Mouse (Mus musculus) embryonic facial prominence, embryonic 11.5 days (tissue): ENCODE measurements around the gene Sv2c. TPM values are rescaled to one million over a fixed set of nuclear protein-coding genes. Genes with fewer than 3 reads are reported as not detected.

ENCODE experiments used
- ATAC-seq: fragments of 200-750 bp; cut with Nextera tagmentation; replicated peaks from 2 replicates; pipeline ENCODE4 v1.8.0; 2017; ENCODE audit warnings: low read depth; ENCODE audit not compliant: insufficient number of reproducible peaks, low FRiP score, low TSS enrichment
- DNase-seq: peaks from one replicate; pipeline ENCODE4 v3.0.0-alpha.2; 2015; ENCODE audit warnings: low spot score
- H3K27ac ChIP-seq: fragments of 300-500 bp; sonication (generic); replicated peaks from 2 replicates; pipeline ENCODE4 v1.5.1; 2014; ENCODE audit warnings: mild to moderate bottlenecking, low read depth, low read length, control low read depth
- H3K27me3 ChIP-seq: fragments of 300-500 bp; sonication (generic); 2 replicates; pipeline ENCODE4 v1.6.1; 2014; ENCODE audit warnings: mild to moderate bottlenecking, low read length, moderate library complexity, mixed read lengths; ENCODE audit not compliant: control insufficient read depth, insufficient read depth
- H3K36me3 ChIP-seq: fragments of 300-500 bp; sonication (generic); replicated peaks from 2 replicates; pipeline ENCODE4 v1.6.1; 2014; ENCODE audit warnings: low read depth, mild to moderate bottlenecking, low read length, moderate library complexity, mixed read lengths; ENCODE audit not compliant: control insufficient read depth, insufficient read depth
- H3K4me1 ChIP-seq: fragments of 300-500 bp; sonication (generic); 2 replicates; pipeline ENCODE4 v1.6.1; 2014; ENCODE audit warnings: low read length, mixed read lengths; ENCODE audit not compliant: control insufficient read depth, insufficient read depth
- H3K4me2 ChIP-seq: fragments of 300-500 bp; sonication (generic); 2 replicates; pipeline ENCODE4 v1.6.1; 2014; ENCODE audit warnings: low read depth, mild to moderate bottlenecking, control low read depth, low read length, moderate library complexity
- H3K4me3 ChIP-seq: fragments of 300-500 bp; sonication (generic); 2 replicates; pipeline ENCODE4 v1.5.1; 2014; ENCODE audit warnings: low read depth, low read length, control low read depth
- H3K9ac ChIP-seq: fragments of 300-500 bp; sonication (generic); replicated peaks from 2 replicates; pipeline ENCODE4 v1.6.1; 2014; ENCODE audit warnings: mild to moderate bottlenecking, control low read depth, low read length
- H3K9me3 ChIP-seq: fragments of 300-500 bp; sonication (generic); replicated peaks from 2 replicates; pipeline ENCODE4 v1.6.1; 2016; ENCODE audit warnings: mild to moderate bottlenecking, low read length, inconsistent platforms, mixed read lengths; ENCODE audit not compliant: control insufficient read depth
- WGBS: fragments of 180-500 bp; shearing (Covaris S2); extraction: QIAGEN DNeasy Blood & Tissue Kit; methylation state at CpG from one replicate; pipeline ENCODE4 v1.1.7; 2014; 5-methylcytosine and 5-hydroxymethylcytosine counted together
- polyA plus RNA-seq: library from polyadenylated mRNA; unstranded; fragments of >200 nt; fragmentation: Nextera tagmentation; extraction: Ambion mirVana; gene quantifications from 2 replicates; pipeline ENCODE4 v1.2.1, GENCODE M21; 2014

Gene Sv2c
- polyA plus RNA-seq, 1 experiment from 2014 or later, result 1.7 TPM

DNA sequence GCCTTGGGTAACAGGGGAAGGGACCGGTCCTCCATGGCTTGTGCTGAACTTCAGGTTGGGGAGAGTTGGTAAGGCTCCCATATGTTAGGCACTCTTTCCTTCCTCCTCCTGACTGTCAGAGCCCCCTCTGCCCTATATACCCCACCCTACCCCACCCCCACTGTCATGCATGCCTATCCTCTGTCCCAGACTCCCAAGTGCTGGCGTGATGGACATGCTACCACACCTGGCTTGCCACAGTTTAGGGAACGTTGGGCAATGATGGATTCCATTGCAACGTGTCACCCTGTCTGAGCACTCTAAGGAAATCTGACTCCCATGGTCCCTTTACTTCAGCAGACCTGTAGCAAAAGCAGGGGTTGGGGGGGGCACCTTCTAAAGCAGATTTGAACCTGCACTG, 183.6 kb downstream of the Sv2c start:
- no peak overlapping the region for H3K4me3 ChIP-seq
- no peaks in the 10 kb centered on the region for H3K36me3 ChIP-seq
- H3K9me3 ChIP-seq, result no peaks in the 10 kb centered on the region
- H3K27me3 ChIP-seq, result no peaks in the 10 kb centered on the region
- WGBS, result 90% methylated on average over 4 of the region's 4 CpGs
- no peaks in the 10 kb centered on the region for H3K4me1 ChIP-seq
- no peak overlapping the region for H3K9ac ChIP-seq
- DNase-seq (no peak), ATAC-seq (no peak)
- no peak overlapping the region for H3K27ac ChIP-seq
- H3K4me2 ChIP-seq, result no peak overlapping the region

DNA sequence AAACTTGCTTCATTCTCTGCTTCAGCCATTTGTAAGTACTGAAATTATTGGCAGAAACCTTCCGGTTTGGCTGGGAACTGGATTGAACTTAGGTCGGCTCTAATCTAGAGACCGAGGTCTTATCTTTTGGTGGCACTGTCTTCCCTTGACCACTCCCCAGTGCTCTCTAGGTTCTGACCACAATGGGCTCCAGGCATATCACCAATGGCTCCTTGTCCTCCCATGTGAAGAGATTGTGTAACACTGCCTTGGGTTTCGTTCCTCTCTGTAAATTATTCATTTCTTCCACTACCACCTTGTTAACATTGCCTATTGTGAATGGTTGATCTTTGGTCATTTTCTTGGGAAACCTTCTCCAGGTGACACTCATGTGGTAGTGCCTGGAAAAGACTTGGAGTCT, 184.0 kb downstream of the Sv2c start:
- Histone ChIP-seq H3K27ac (no peak overlapping the region), H3K4me1 (no peaks in the 10 kb centered on the region), H3K4me3 (no peak overlapping the region), H3K27me3 (no peaks in the 10 kb centered on the region), H3K4me2 (no peak overlapping the region), H3K9me3 (no peaks in the 10 kb centered on the region), H3K36me3 (no peaks in the 10 kb centered on the region), H3K9ac (no peak overlapping the region)
- DNase-seq, result no peak
- 88% methylated on average over 4 of the region's 4 CpGs for WGBS
- ATAC-seq, result no peak

DNA sequence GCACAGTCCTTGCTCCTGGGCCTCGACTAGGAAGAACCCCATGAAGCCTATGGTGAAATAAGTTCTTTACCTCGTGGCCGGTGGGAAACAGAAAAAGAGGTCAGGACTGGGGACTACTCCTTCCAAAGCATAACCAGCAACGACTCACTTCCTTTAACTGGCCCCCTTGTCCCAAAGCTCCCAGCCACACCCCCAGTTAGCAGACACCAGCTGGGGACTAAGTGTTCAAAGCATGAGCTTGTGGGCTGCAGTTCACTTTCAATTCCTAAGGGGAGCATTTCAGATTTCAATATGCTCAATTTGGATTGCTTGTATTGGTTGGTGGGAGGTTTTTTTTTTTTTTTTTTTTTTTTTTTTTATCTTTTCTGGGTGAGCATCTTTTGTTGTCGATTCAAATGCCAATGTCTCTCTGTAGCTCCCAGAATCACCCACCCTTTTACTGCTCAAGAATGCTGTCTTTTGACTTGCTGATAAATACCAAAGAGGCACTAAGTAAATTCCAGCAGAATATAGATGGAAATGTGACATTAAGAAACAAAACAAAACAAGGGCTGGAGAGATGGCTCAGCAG, 186.4 kb downstream of the Sv2c start:
- Histone ChIP-seq H3K9me3 (no peaks in the 10 kb centered on the region), H3K4me3 (no peak overlapping the region), H3K4me1 (no peaks in the 10 kb centered on the region), H3K27ac (no peak overlapping the region), H3K27me3 (no peaks in the 10 kb centered on the region), H3K4me2 (no peak overlapping the region), H3K36me3 (no peaks in the 10 kb centered on the region), H3K9ac (no peak overlapping the region)
- WGBS, result 63% methylated on average over 5 of the region's 5 CpGs
- ATAC-seq (no peak), DNase-seq (no peak)

- ATAC-seq (no peak), DNase-seq (no peak)
- Histone ChIP-seq H3K4me2 (no peak overlapping the region), H3K36me3 (no peaks in the 10 kb centered on the region), H3K4me3 (no peak overlapping the region), H3K9me3 (no peaks in the 10 kb centered on the region), H3K27ac (no peak overlapping the region), H3K9ac (no peak overlapping the region), H3K4me1 (no peaks in the 10 kb centered on the region), H3K27me3 (no peaks in the 10 kb centered on the region)
- 87% methylated on average over 6 of the region's 6 CpGs for WGBS
Measured at GRCm38 (mm10) chr13:95944621-95945020, 187.8 kb downstream of the Sv2c start.

- DNase-seq, result no peak
- WGBS, result 86% methylated on average over 3 of the region's 3 CpGs
- H3K36me3 ChIP-seq, result no peaks in the 10 kb centered on the region
Measured at GRCm38 (mm10) chr13:95943919-95944318, 188.5 kb downstream of the Sv2c start.

DNA sequence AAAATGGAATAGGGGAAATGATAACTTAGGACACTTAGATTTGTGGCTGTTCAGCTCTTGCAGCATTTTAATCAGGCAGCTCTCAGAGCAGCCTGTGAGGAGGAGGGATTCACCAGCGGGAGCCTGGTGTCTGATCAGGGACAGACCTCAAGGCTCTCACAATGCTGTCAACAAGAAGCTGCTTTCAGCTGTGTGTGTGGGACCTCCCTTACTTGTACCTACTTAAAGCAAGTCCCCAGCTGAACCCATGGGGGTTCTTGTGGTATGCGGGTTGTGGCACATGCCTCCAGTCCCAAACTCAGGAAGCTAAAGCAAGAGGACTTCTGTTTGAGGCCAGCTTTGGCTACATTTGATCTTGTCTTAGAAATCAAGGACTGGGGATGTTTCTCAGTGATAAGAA, 189.8 kb downstream of the Sv2c start:
- no peaks in the 10 kb centered on the region for H3K4me1 ChIP-seq
- no peaks in the 10 kb centered on the region for H3K9me3 ChIP-seq
- no peak for DNase-seq
- WGBS, result 60% methylated on average over 2 of the region's 2 CpGs
- no peak overlapping the region for H3K27ac ChIP-seq
- ATAC-seq, result no peak
- no peaks in the 10 kb centered on the region for H3K27me3 ChIP-seq
- H3K4me3 ChIP-seq, result no peak overlapping the region
- no peaks in the 10 kb centered on the region for H3K36me3 ChIP-seq
- H3K9ac ChIP-seq, result no peak overlapping the region
- H3K4me2 ChIP-seq, result no peak overlapping the region

More at GRCm38 (mm10) chr13:95943919-95944318, 188.5 kb downstream of the Sv2c start:
- Histone ChIP-seq H3K4me3 (no peak overlapping the region), H3K4me1 (no peaks in the 10 kb centered on the region), H3K9ac (no peak overlapping the region), H3K27me3 (no peaks in the 10 kb centered on the region), H3K9me3 (no peaks in the 10 kb centered on the region), H3K4me2 (no peak overlapping the region), H3K27ac (no peak overlapping the region)
- no peak for ATAC-seq

DNA sequence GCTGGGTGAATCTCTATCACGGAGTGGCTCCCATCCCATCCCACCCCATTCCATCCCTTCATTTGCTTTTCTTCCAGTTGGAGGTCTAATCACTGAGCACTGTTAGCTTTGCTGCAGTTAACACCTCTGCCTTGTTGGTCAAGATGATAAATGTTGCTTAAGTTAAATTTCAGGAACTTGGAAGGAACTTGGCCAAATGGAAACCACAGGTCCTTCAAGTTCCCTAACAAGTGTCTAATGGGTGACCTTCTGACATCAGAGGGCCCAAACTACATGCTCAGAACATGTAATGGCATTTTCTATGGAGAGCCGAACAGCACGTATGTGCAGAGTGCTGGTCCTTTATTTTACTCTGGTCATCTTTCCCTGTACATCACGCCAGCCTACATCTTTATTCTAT, 190.5 kb downstream of the Sv2c start:
- Histone ChIP-seq H3K27me3 (no peaks in the 10 kb centered on the region), H3K4me2 (no peak overlapping the region), H3K9ac (no peak overlapping the region), H3K36me3 (no peaks in the 10 kb centered on the region), H3K4me3 (no peak overlapping the region), H3K4me1 (no peaks in the 10 kb centered on the region), H3K9me3 (no peaks in the 10 kb centered on the region), H3K27ac (no peak overlapping the region)
- WGBS, result 90% methylated on average over 4 of the region's 4 CpGs
- DNase-seq (no peak), ATAC-seq (no peak)

DNA sequence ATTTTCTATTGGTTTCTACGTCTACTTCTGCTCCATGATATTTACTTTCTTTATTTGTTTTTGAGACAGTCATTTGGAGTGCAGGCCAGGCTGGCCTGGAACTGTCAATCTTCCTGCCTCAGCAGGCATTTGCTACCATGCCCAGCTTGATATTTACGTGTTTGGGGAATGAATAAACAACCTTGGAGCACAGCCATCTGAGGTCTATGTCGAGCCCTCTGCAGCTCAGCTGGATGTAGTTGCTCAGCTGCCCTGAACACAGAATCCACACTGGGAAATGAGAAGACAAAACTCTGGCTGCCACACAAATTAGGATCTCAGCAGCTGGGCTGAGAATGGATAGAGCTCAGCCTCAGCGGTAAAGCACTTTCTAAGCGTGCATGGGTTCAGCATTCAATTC, 191.6 kb downstream of the Sv2c start:
- Histone ChIP-seq H3K27ac (no peak overlapping the region), H3K9ac (no peak overlapping the region), H3K4me1 (no peaks in the 10 kb centered on the region), H3K27me3 (no peaks in the 10 kb centered on the region), H3K9me3 (no peaks in the 10 kb centered on the region), H3K4me2 (no peak overlapping the region), H3K36me3 (no peaks in the 10 kb centered on the region), H3K4me3 (no peak overlapping the region)
- DNase-seq (no peak), ATAC-seq (no peak)
- 65% methylated on average over 5 of the region's 5 CpGs for WGBS
